Mouse (Mus musculus) testis, postnatal 10 days (tissue): ENCODE data around the gene March8.

Experiments used
- DNase-seq: peaks from one replicate; pipeline ENCODE4 v3.0.0; 2021; ENCODE audit warnings: low spot score

Gene March8

GRCm38 (mm10) chr6:116410436-116410835, 72.6 kb downstream of the March8 start:
- DNase-seq: no peak

GRCm38 (mm10) chr6:116411716-116412115, 73.9 kb downstream of the March8 start:
- no peak for DNase-seq

GRCm38 (mm10) chr6:116412546-116413325, 74.9 kb downstream of the March8 start:
- no peak for DNase-seq

- DNase-seq: no peak
These were observed 77.4 kb downstream of the March8 start for GRCm38 (mm10) chr6:116415126-116415676.

- no peak for DNase-seq
These were observed 78.3 kb downstream of the March8 start for GRCm38 (mm10) chr6:116416000-116416552.

GRCm38 (mm10) chr6:116417518-116418315, 79.9 kb downstream of the March8 start:
- no peak for DNase-seq

GRCm38 (mm10) chr6:116418487-116418886, 80.7 kb downstream of the March8 start:
- DNase-seq: no peak

GRCm38 (mm10) chr6:116419699-116420098, 81.9 kb downstream of the March8 start:
- DNase-seq: no peak

- no peak for DNase-seq
These were observed 82.4 kb downstream of the March8 start for GRCm38 (mm10) chr6:116420271-116420670.

- no peak for DNase-seq
These were observed 85.2 kb downstream of the March8 start for GRCm38 (mm10) chr6:116422991-116423390.

GRCm38 (mm10) chr6:116423664-116424063, 85.8 kb downstream of the March8 start:
- DNase-seq: peak; percentile 69

- DNase-seq: no peak
These were observed 89.7 kb downstream of the March8 start for GRCm38 (mm10) chr6:116427552-116427951.

- no peak for DNase-seq
These were observed 90.5 kb downstream of the March8 start for GRCm38 (mm10) chr6:116428282-116428681.

- DNase-seq: no peak
These were observed 101.0 kb downstream of the March8 start for GRCm38 (mm10) chr6:116438864-116439263.

- no peak for DNase-seq
These were observed 101.7 kb downstream of the March8 start for GRCm38 (mm10) chr6:116439531-116439930.

GRCm38 (mm10) chr6:116440447-116440846, 102.6 kb downstream of the March8 start:
- no peak for DNase-seq

GRCm38 (mm10) chr6:116440849-116441248, 103.0 kb downstream of the March8 start:
- no peak for DNase-seq

- DNase-seq: no peak
These were observed 118.0 kb downstream of the March8 start for GRCm38 (mm10) chr6:116455781-116456180.

- no peak for DNase-seq
These were observed 118.7 kb downstream of the March8 start for GRCm38 (mm10) chr6:116456482-116456881.

- DNase-seq: no peak
These were observed 120.9 kb downstream of the March8 start for GRCm38 (mm10) chr6:116458728-116459127.
